Mouse (Mus musculus) embryonic fibroblast, embryonic 13.5 days (primary cell): ENCODE results near the gene Tomm34.

Source experiments
- CTCF ChIP-seq: IDR thresholded peaks from 2 replicates; pipeline ENCODE4 v1.5.1; 2011; ENCODE audit warnings: mild to moderate bottlenecking, control low read depth, low read length, moderate library complexity, borderline replicate concordance; ENCODE audit not compliant: insufficient read depth
- POLR2A ChIP-seq: IDR thresholded peaks from 2 replicates; pipeline ENCODE4 v1.6.1; 2011; ENCODE audit warnings: low read depth, mild to moderate bottlenecking, control low read depth, low read length, moderate library complexity

DNA sequence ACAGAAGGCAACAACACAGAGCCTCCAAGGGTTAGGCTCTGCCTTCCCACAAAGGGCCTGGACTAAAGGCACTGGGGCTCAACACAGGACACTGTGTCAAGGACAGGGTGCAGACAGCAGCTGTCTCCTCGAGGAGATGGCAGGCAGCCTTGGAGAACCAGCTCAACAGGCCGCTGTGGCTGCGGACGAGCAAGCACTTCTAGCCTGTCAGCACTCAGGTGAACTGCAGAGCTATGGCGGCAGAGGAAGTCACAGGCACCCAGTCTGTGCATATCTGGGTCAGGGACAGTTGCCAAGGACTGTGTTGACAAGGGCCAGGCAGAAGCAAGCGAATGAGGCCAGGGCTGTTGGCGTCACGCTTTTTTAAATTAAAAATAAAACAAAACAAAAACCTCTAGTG is 17.2 kb downstream of the Tomm34 start:
- no peak for TF ChIP-seq CTCF
- TF ChIP-seq POLR2A: no peak
